Mouse (Mus musculus) adrenal gland (tissue): ENCODE results near the gene Fh1.

ENCODE experiments used
- intact Hi-C: fragments of 180-260 bp; cut with DNase I; formaldehyde crosslinking; loops from one replicate; pipeline ENCODE4 v1.15.1; 2025

Fh1 gene

DNA sequence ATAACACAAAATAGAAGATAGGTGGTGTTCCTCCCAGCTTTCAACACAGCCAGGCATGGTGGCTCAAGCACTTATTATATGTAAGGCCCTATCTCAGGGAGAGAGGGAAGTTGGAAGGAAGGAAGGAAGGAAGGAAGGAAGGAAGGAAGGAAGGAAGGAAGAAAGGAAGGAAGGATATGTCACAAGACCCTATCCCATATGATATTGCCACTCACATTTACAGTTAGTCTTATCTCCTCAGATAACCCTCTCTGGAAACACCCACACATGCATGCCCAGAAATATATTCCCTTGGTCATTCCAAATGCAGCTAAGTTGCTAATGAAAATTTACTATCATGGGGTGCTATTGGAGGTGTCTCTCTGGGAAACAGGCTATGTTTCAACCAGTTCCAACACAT is 63.6 kb downstream of the Fh1 start:
- intact Hi-C loops = loop anchor here (10.0 kb wide), 1 partner anchor 657 kb away; no protein-coding TSS in a partner anchor

DNA sequence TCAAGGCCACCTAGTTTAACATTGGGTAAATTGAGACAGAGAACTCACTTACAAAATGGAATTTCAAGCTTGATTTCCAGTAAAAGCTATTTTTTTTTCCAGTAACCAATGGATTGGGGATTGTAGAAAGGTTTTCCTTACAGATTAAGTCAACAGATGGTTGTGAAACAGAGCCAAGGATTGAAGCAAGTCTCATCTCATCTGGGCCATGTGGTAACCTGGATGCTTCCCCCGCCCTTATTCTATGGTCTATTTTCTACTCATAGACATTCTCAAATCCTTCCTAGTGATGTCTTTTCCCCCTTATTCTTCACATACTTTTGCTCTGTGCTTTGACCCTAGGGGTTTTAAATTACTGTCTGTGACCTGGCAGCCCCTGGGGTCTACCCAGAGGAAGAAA is 70.8 kb downstream of the Fh1 start:
- intact Hi-C loops = no loop called here

DNA sequence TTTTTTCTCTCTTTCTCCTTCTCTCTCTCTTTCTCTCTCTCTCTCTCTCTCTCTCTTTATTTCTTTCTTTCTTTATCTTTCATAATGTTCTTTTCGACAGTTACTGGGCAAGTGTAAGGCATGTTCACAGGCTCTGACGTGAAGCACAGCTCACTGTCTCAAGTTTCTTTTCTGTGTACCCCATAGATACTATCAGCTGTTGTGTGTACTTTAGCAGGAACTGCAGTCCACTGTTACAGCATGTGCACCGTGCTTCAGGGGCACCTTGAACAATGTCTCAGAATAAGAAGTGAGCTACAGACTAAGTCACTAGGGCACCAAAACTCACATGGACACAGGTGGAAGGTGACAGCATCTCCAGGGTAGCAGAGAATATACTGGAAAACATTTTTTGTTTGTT is 73.0 kb downstream of the Fh1 start:
- intact Hi-C loops = no loop called here

DNA sequence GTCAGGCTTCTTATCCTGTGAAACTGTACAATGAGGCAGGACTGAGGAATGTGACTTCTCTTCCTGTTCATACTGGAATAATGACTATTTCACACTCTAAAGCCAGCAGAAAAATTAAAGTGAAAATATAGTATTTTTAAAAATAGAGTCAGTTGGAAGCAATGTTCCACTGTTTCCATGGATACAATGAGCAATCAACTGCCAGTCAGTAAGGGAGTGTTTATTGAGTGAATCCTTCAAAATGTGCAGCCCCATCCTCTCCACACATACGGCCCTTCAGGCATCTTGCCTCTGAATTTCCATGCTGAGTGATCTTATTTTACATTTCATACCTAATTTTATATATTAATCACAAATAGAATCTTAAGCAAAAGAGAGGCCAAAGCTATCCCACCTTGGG is 74.8 kb downstream of the Fh1 start:
- intact Hi-C loops = no loop called here
